Mouse (Mus musculus): ENCODE results near the gene Zcchc10. TPM values are rescaled to one million over a fixed set of nuclear protein-coding genes. Genes with fewer than 3 reads are reported as not detected.
"Not testable (repeated sequence)": the region's sequence is repeated elsewhere in the genome, so short reads cannot be mapped to it uniquely, and the experiment has no call there.

Gene Zcchc10
- total RNA-seq (2014; rRNA removed) (0.89 TPM in 1 of 2 replicates, not detected in the other), polyA plus RNA-seq (2015; fragmentation: Nextera tagmentation; extraction: Ambion mirVana) (13.6 and 14.9 TPM in 2 replicates)

DNA sequence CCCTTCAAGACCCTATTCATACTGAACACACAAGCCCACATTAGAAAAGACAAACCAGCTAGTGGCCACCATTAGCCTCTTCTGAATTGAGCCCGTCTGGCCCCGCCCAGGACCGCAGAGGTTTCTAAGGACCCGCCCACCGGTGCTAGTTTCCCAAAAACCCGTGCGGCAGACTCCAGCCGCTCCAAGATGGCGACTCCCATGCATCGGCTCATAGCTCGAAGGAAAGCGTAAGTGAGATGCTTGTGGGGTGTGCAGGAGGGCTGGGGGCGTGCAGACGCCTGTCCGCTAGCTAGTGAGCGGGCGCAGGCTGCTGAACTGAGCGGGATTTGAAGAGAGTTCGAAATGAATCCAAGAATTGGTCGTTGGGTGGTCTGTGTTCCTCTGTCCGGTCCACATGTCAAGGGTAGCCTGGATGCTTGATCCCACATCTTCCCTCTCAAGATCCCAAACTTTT is at the start of gene Zcchc10:
Gene Zcchc10, plus strand, starts transcription at position 168 of the 457 bp plus-strand sequence.
- H3K4me1 ChIP-seq (ENCODE audit: insufficient read depth, low read length): no peaks in the 10 kb centered on the region
- peaks cover 10% of the 10 kb centered on the region; the same call in 1 of the 2 replicates for H3K36me3 ChIP-seq (ENCODE audit: insufficient read depth, low read length)
- no peaks in the 10 kb centered on the region for H3K9me3 ChIP-seq (ENCODE audit: low read length)
- WGBS: under 1% methylated on average over 21 of the region's 21 CpGs
- TF ChIP-seq CTCF (IDR thresholded peaks at IDR 0.05; ENCODE audit: low read depth): no peak
- peak within 1 kb of the TSS; percentile 75 for H3K9ac ChIP-seq (replicated peaks; ENCODE audit: low read length)
- no peaks in the 10 kb centered on the region for H3K27me3 ChIP-seq (ENCODE audit: insufficient read depth, low read length)
- H3K27ac ChIP-seq: peak within 1 kb of the TSS; percentile 70
- ATAC-seq (peak; percentile 97), DNase-seq (ENCODE audit: low spot score) (peak; percentile 94)
- H3K4me3 ChIP-seq (ENCODE audit: low read length): peak within 1 kb of the TSS; percentile 67
- H3K4me2 ChIP-seq (ENCODE audit: low read depth, low read length): peak within 1 kb of the TSS; percentile 76

DNA sequence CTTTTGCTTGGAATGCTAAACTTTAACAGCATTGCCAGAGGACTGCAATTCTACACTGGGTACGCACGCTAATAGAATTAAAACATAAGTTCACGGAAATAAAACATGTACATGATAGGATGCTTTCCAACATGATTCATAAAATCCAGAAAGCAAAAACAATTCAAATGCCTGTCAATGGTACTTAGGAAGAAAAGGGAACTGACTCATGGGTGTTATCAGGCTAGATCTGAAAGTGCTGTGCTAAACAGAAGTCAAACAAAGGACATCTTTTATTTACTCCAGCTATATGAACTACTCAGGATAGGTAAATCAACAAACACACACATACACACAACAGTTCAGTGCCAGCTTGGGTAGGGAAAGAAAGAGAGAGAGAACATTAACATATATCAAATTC is 49.1 kb upstream of the Zcchc10 start:
- no peaks in the 10 kb centered on the region for H3K27me3 ChIP-seq (ENCODE audit: insufficient read depth, low read length)
- no peak overlapping the region for H3K4me3 ChIP-seq (ENCODE audit: low read length)
- WGBS: 98% methylated on average over 3 of the region's 3 CpGs
- no peak overlapping the region for H3K9ac ChIP-seq (replicated peaks; ENCODE audit: low read length)
- H3K4me1 ChIP-seq (ENCODE audit: insufficient read depth, low read length): no peaks in the 10 kb centered on the region
- TF ChIP-seq CTCF (IDR thresholded peaks at IDR 0.05; ENCODE audit: low read depth): no peak
- H3K4me2 ChIP-seq (ENCODE audit: low read depth, low read length): no peak overlapping the region
- no peaks in the 10 kb centered on the region for H3K9me3 ChIP-seq (ENCODE audit: low read length)
- H3K36me3 ChIP-seq (ENCODE audit: insufficient read depth, low read length): peaks cover 44% of the 10 kb centered on the region
- H3K27ac ChIP-seq: no peak overlapping the region
- DNase-seq (ENCODE audit: low spot score) (no peak), ATAC-seq (no peak)

DNA sequence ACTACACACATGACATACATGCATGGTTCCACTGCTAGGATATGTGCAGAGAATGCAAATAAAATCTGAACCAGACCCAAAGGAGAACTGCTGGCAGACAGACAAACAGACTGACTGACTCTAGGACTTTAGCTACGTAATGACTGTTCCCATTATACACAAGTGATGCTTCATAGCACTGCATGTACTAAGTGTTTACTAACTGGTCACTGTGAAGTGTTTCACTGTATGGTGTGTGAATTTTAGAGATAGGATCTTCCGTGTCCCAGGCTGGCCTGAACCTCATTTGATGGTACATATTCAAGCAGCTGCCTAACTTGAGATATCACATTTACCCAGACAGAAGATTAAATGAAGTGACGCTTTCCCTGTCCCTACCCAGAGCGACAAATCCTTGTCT is 46.1 kb upstream of the Zcchc10 start:
- no peaks in the 10 kb centered on the region for H3K27me3 ChIP-seq (ENCODE audit: insufficient read depth, low read length)
- ATAC-seq (no peak), DNase-seq (ENCODE audit: low spot score) (no peak)
- TF ChIP-seq CTCF (IDR thresholded peaks at IDR 0.05; ENCODE audit: low read depth): no peak
- H3K9ac ChIP-seq (replicated peaks; ENCODE audit: low read length): no peak overlapping the region
- H3K9me3 ChIP-seq (ENCODE audit: low read length): no peaks in the 10 kb centered on the region
- WGBS: 89% methylated on average over 4 of the region's 4 CpGs
- H3K4me1 ChIP-seq (ENCODE audit: insufficient read depth, low read length): no peaks in the 10 kb centered on the region
- no peak overlapping the region for H3K4me2 ChIP-seq (ENCODE audit: low read depth, low read length)
- no peak overlapping the region for H3K27ac ChIP-seq
- H3K4me3 ChIP-seq (ENCODE audit: low read length): no peak overlapping the region
- peaks cover 29% of the 10 kb centered on the region for H3K36me3 ChIP-seq (ENCODE audit: insufficient read depth, low read length)

DNA sequence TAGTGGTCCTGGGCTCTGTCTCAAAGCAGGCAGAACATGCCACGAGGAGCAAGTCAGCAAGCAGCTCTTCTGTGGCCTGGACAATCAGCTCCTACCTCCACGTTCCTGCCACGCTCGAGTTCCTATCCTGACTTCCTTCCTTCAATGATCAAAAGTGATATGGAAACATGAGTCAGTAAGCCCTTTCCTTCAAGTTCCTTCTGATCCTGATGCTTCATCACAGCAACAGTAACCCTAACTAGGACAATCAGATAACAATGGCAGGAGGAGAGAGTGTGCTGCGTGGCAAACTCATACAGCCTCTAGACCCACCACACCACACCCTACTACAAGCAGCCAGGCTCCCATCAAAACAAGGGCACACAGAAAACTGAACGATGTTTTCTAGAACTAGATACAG is 38.6 kb upstream of the Zcchc10 start:
- DNase-seq (ENCODE audit: low spot score): no peak
- peaks cover 54% of the 10 kb centered on the region for H3K36me3 ChIP-seq (ENCODE audit: insufficient read depth, low read length)
- 93% methylated on average over 6 of the region's 6 CpGs for WGBS
- TF ChIP-seq CTCF (IDR thresholded peaks at IDR 0.05; ENCODE audit: low read depth): no peak
- no peak for ATAC-seq
- no peaks in the 10 kb centered on the region for H3K4me1 ChIP-seq (ENCODE audit: insufficient read depth, low read length)
- H3K9ac ChIP-seq (replicated peaks; ENCODE audit: low read length): no peak overlapping the region
- H3K4me2 ChIP-seq (ENCODE audit: low read depth, low read length): no peak overlapping the region
- no peaks in the 10 kb centered on the region for H3K9me3 ChIP-seq (ENCODE audit: low read length)
- H3K4me3 ChIP-seq (ENCODE audit: low read length): no peak overlapping the region
- no peak overlapping the region for H3K27ac ChIP-seq
- H3K27me3 ChIP-seq (ENCODE audit: insufficient read depth, low read length): no peaks in the 10 kb centered on the region

DNA sequence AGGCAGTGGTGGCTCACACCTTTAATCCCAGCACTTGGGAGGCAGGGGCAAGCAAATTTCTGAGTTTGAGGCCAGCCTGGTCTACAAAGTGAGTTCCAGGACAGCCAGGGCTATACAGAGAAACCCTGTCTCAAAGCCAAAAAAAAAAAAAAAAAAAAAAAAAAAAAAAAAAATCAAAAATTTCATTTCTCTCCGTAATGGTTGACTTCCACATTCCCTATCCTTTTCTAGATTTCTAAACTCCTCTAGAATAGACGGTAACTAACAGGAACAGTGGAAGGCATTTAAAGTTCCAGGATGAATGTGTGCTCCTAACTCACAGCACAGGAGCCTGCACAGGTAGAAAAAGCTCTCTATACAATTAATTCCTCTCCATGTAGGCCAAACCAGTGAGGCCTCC is 34.3 kb upstream of the Zcchc10 start:
- not testable (repeated sequence) for H3K4me3 ChIP-seq (ENCODE audit: low read length); H3K27me3 ChIP-seq (ENCODE audit: insufficient read depth, low read length); H3K4me1 ChIP-seq (ENCODE audit: insufficient read depth, low read length); ATAC-seq; H3K9me3 ChIP-seq (ENCODE audit: low read length); H3K27ac ChIP-seq; DNase-seq (ENCODE audit: low spot score); H3K4me2 ChIP-seq (ENCODE audit: low read depth, low read length); H3K9ac ChIP-seq (replicated peaks; ENCODE audit: low read length)
- peaks cover 40% of the 10 kb centered on the region for H3K36me3 ChIP-seq (ENCODE audit: insufficient read depth, low read length)
- 93% methylated on average over 2 of the region's 2 CpGs for WGBS

DNA sequence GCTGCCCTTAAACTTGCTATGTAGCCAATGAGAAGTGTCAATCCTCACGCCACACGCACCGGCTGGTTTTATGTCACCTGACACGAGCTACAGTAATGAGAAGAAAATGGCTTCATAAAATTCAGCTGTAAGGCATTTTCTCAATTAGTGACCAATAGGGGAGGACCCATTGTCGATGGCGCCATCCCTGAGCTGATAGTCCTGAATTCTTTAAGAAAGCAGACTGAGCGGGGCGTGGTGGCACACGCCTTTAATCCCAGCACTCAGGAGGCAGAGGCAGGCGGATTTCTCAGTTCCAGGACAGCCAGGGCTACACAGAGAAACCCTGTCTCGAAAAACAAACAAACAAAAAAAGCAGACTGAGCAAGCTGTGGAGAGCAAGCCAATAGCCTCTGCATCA is 33.6 kb upstream of the Zcchc10 start:
- H3K27ac ChIP-seq: no peak overlapping the region
- 92% methylated on average over 11 of the region's 11 CpGs for WGBS
- H3K9me3 ChIP-seq (ENCODE audit: low read length): no peaks in the 10 kb centered on the region
- no peak for TF ChIP-seq CTCF (IDR thresholded peaks at IDR 0.05; ENCODE audit: low read depth)
- H3K9ac ChIP-seq (replicated peaks; ENCODE audit: low read length): no peak overlapping the region
- no peak for ATAC-seq
- no peak overlapping the region for H3K4me3 ChIP-seq (ENCODE audit: low read length)
- H3K4me1 ChIP-seq (ENCODE audit: insufficient read depth, low read length): no peaks in the 10 kb centered on the region
- H3K4me2 ChIP-seq (ENCODE audit: low read depth, low read length): no peak overlapping the region
- no peaks in the 10 kb centered on the region for H3K27me3 ChIP-seq (ENCODE audit: insufficient read depth, low read length)
- DNase-seq (ENCODE audit: low spot score): no peak
- H3K36me3 ChIP-seq (ENCODE audit: insufficient read depth, low read length): peaks cover 38% of the 10 kb centered on the region

DNA sequence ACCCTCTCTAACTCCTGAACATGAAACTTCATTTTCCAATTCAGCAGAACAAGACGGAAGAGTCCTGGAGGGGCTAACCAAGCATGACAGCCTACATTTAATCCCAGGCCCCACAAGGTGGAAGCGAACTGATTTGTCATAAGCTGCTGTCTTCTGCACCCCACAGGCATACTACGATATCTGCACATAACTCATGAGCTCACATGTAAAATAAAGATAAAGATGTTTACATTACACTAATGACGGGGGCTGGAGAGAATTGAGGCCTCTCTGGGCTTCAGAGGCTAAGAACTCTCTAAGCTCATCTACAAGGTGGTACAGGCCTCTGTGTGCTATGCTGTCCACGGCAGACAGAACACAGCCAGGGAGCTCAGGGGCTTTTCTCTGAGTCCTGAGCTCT is 30.0 kb upstream of the Zcchc10 start:
- Histone ChIP-seq H3K36me3 (ENCODE audit: insufficient read depth, low read length) (peaks cover 10% of the 10 kb centered on the region; the same call in 1 of the 2 replicates), H3K4me2 (ENCODE audit: low read depth, low read length) (no peak overlapping the region), H3K9ac (replicated peaks; ENCODE audit: low read length) (no peak overlapping the region), H3K4me1 (ENCODE audit: insufficient read depth, low read length) (peaks cover 9% of the 10 kb centered on the region), H3K27me3 (ENCODE audit: insufficient read depth, low read length) (no peaks in the 10 kb centered on the region), H3K9me3 (ENCODE audit: low read length) (no peaks in the 10 kb centered on the region), H3K4me3 (ENCODE audit: low read length) (no peak overlapping the region), H3K27ac (no peak overlapping the region)
- TF ChIP-seq CTCF (IDR thresholded peaks at IDR 0.05; ENCODE audit: low read depth): no peak
- ATAC-seq (no peak), DNase-seq (ENCODE audit: low spot score) (no peak)
- 77% methylated on average over 5 of the region's 5 CpGs for WGBS

Measured in hindbrain, postnatal 0 days (tissue).